Mouse (Mus musculus) ZHBTc4 (cell line): ENCODE measurements around the gene Brd3os.
A peak's percentile ranks its signal among the peaks of the same experiment; 100 is the strongest.

Source experiments
- DNase-seq: peaks from one replicate; pipeline ENCODE4 v3.0.0-alpha.2; 2011; ENCODE audit warnings: low read depth, low spot score

Gene Brd3os

DNA sequence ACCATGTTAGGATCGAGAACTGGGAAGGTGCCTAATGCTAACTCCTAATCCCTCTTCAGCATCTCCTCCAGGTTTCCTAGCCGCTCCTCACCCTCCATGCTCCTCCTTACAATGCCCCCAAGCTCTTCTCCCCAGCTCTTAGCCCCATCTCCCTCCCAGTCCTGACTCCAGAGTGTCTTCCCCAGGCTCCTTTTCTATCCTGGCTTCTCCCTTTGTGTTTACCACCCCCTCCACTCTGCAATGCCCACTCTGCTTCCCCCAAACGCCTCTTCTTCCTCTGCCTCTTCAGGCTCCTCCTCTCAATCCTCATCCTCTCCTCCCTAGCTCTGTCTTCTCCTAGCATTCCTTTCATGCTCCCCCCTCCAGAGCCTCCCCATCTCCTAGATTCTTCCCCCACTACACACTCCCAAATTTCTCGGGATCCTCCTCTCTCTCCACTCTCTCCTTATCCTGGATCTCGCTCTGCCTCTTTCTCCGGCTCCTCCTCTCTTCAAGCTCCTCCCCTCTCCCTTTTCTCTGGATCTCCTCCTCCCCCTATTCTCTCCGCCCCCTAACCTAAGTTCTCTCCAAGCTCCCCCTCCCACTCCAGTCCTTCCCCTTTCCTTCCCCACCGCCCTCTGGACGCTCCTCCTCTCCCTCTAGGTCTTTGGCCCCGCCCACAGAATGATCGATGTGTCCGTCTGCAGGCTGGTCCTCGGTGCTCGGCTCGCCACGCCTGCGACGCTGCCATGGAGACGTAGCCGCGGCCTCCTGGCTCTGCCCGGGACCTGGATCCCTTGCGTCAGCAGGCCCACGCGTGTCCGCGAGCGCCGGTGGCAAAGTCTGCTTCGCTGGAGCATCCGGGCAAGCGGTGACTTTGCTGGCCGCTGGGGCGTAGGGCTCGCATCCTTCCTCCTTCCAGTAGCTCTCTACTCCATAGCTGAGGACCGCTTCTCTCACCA is at the start of gene Brd3os:
TSS of gene Brd3os (plus strand) at position 558 of the 941 bp plus-strand sequence.
- DNase-seq, result peak; percentile 100

DNA sequence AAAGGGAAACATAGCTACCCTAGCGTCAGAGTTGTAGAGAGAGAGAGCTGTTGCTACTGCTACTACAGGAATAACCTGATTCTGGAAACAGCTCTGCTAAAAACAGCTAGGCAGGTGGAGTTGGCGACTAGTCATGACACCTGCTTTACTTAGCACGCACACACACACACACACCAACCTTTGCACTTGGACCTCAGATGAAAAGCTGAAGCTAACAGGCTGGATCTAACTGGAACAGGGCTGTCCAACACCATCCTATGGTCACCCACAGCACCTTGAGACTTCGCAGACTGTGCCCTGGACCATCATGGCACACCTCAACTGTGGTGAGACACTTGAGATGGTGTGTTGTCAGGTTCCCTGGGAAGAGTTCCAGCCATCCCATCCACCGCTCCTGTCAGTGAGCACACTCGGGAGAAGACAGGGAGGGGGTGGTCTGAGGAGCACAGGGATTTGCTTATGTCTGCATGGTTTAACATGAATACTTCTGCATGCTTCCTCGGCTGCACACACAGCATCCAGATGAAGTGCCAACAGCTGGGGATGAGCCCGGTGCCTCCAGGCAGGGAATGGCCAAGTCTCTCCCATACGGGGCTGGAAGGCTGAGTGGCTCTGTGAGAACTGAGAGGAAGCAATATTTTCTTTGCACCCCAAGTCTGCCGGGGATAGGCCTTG is 47.8 kb upstream of the Brd3os start:
- no peak for DNase-seq

DNA sequence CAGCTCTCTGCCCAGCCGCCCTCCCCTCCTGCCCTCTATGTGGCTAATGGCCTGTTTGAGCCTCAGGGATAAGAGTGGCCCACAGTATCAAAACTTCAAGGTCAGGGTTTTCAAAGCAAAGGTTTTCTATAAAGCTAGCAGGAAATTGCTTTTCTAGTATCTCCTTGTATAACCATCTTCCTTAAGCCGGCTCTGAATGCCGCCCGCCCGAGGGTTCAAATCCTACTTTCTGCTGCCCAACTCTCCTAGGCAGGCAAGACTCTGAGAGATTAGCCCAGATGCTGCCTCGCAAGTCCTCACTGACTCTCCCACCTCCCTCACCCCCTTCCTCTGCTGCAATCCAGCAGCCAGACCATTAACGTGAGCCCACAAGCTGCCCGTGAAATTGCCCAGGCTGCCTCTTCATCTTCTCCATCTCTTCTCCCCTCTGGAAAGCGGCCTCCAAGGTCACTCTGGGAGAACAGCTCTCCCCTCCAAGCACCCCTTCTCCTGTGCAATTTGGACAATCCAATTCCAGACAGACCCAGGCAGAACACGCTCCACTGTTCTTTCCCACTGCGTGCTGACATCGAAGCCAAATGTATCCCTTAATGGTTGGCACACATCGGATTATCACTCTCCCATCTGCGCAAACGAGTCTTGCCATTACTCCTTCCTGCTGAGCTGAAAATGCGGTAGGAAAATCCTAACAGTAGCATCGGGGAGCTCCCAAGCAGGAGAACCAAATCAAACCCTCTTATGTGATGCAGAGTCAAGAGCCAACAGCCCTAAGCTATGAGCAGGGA is 45.3 kb upstream of the Brd3os start:
- no peak for DNase-seq

DNA sequence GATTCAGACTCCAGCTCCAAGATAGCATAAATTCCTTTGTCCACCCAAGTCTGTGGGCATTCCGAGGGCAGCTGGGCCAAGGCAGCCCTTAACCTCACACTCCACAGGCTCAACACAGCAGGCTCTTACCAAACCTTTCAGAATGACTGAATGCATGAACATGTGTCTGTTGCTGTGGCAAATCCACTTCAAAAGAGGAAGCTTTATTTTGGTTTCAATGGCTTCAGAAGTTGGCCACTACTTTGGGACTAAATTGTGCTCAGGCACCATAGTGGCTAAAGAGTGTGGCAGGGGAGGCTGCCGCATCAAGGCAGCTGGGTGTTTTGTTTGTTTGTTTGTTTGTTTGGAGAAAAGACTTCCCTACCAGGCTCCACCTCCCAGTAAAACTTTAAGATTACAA is 42.0 kb upstream of the Brd3os start:
- DNase-seq, result no peak

DNA sequence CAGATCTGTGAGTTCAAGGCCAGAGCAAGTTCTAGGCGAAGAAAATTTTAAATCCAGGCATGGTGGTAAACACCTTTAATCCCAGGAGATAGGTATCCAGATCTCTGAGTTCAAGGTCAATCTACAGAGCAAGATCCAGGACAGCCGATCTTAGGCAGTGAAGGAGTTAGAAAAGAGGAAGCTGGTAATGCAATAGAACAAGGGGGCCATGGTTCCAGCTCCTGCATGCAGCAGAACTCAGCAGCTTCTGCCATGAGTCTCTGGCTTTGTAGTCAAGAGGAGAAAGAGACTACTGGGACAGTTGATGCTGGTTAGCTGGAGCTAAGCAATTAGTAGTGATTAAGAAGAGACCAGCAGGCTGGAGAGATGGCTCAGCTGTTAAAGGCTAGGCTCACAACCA is 40.6 kb upstream of the Brd3os start:
- no peak for DNase-seq

DNA sequence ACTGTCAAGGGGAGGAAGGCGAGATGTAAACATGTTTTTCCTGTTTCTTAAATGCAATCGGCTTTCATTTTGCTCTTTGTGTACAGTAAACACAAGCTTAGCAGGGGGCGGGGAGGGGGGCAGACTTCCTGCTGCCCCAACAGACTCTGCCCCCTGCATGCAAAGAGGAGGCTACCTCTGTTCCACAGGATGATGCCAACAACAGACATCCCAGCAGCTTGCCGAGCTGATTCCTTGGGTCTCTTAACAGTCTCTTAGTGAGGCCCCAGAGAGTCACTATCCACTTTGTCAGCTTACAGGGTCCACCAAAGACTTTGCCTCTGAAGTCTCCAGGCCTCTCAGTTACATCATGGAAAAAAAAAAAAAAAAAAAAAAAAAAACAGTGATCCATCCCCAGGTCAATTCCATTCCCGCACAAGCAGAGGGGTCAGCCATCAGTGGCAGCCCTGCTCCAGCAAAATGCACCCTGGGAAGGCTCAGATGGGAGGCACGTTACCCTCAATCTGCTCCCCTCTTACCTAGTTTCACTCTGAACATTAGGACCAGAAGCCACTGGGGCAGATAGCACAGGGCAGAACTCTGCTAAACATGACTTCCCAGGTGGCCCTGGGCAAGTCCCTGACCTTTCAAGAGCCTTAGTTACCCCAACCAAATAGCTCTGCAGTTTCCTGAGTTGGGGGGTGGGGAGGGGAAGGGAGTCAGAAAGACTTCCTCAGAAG is 37.6 kb upstream of the Brd3os start:
- DNase-seq, result no peak

DNA sequence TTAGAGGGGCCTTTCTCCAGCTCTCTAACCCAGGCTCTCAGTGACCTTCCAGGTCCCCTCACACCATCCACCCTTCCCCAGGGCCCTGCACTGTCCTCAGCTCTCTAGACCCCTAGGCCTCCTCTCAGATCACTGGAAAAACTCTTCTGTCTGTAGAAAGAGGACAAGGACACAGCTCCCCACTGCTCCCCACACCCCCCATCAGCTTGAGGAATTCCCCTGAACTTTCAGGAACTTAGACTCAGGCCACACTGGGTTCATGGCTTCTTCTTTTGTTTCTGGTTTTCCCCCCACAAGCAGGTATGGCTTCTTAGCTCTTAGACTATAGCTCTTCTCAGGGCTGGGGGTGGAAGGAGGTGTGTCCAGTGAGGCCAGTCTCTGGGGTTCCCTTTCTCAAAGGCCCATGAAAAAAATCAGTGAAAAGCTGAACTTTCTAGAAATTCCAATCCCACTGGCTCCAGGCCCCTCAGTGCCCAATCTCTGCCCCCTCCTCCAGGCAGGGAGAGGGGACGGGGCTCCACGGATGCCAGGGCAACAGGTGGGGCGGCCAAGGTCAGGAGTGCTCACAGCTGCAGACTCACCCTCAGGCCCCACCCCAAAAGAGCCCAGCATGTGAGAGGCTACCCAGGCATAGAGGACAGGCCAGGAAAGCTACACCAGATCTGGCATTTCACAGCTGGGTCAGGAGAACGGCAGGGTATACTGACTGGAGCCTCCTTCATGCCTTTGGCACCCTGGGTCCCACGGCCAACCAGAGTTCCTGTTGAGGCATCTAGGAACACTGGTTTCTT is 36.8 kb upstream of the Brd3os start:
- no peak for DNase-seq

DNA sequence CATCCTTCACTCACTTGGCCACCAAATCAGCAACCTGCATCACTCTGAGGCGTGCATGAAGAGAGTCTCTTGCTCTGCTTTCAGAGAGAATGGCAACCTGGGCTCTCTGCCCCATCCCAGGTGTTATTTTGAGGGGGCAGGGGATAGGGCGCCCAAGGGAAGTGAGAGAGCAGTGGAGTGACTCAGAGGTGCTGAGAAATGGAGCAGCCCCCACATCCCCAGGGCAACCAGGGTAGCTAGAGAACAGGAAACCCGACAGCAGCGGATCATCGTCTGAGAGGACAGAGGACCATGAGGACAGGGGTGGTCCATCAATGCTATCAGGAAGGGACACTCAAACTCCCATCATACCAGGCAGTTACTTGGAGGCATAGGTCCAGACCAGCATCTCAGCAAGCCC is 35.2 kb upstream of the Brd3os start:
- no peak for DNase-seq

DNA sequence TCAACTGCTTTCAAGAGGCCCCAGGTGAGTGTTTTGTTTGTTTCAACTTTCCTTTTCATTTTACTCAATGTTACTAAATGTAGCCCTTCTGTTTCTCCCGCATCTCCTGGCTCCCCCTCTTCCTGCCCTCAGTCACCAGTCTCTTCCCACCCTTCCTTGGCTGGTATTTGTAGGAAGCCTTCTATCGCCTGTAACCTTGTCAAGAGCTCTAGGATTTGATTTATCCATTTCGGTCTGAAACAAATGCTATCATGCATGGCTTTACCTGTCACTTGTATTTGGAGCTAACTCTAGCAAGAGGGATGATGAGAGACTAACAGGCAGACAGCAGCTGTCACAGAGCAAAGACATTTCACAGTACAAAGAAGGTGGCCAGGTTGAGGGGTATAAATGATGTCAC is 33.9 kb upstream of the Brd3os start:
- DNase-seq, result no peak

DNA sequence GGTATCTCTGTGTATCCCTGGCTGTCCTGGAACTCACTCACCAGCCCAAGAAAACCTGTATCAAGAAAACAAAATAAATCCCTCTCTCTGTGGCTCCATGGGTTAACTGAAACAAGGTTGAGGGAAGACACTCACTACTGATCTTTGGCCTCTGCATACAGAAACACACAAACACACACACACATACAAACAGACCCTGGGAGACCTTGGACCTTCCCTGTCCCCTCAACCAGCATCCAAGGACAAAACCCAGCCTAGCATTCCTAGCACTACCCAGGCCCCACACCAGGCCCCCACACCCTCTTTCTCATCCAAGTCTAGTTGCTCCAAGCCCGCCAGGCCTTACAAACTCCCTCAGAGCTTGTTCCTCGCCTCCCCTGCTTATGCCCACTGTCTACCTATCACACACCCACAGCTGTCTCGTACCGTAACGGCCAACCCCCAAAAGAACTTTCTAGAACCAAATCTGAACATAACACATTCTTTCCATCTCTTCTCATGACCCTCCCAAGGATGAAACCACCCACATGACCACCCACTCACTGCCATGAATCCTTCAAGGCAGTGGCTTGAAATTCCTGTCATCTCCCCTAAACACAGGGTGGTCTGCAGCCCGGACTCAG is 31.5 kb upstream of the Brd3os start:
- no peak for DNase-seq

DNA sequence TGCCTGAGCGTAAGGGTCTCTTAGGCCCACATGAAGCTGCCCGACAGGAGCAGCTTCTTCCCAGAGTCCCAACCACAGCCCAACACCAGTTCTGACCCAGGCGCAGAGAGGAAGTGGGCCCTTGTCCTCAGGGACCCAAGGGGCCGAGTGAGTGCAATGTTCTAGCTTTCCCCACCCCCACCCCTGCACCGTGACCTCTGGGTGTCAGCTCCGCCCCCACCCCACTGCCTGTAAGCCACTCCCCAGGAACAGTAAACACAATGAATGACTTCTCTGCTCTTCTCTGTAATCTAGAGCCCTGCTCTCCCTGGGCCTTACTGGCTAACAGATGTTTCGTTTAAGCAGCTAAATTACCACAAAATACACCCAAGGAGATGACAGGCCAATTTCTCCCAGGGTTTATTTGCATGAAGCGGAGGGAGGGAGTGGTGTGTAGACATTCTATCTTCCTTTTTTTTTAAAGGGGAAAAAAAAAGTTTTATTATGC is 30.4 kb upstream of the Brd3os start:
- peak; percentile 86 for DNase-seq

DNA sequence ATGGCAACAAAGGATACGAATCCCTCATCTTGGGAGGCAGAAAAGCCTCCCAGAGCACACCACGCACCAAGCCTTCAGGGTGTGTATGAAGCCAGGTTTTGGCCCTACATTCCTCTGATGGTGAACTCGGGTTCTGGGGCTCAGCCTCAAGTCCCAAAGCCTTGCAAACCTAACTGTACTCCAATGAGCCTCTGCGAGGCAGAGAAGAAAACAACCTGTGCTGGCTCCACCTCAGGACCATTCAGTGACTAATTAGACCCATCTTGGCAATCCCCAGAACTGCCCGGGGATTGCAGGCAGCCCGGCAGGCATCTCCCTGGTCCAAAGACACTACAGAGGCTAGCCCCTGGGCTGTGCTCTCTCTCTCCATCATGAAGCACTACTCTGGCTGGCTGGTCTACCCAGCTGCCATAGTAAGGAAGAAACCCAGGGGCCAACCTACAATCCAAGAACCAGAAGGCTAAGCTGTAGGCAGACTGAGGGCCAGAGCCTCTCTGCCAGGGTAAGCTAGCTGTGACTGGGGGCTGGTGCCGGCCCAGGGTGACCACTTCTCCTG is 29.8 kb upstream of the Brd3os start:
- DNase-seq, result peak; percentile 30

DNA sequence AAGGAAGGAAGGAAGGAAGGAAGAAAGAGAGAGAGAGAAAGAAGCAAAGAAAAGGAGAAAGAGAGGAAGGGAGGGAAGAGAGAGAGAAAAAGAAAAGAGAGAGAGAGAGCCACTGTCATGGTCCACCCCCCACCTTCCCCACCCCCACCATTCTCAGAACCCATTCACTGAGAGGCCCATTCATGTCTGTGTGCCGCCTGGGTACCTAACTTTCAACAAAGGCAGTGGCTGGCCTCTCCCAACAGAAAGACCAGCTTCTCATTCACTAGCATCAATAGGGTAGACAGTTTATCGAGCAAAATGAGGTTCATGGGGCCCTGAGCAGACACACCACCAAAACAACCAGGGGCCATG is 28.6 kb upstream of the Brd3os start:
- no peak for DNase-seq

DNA sequence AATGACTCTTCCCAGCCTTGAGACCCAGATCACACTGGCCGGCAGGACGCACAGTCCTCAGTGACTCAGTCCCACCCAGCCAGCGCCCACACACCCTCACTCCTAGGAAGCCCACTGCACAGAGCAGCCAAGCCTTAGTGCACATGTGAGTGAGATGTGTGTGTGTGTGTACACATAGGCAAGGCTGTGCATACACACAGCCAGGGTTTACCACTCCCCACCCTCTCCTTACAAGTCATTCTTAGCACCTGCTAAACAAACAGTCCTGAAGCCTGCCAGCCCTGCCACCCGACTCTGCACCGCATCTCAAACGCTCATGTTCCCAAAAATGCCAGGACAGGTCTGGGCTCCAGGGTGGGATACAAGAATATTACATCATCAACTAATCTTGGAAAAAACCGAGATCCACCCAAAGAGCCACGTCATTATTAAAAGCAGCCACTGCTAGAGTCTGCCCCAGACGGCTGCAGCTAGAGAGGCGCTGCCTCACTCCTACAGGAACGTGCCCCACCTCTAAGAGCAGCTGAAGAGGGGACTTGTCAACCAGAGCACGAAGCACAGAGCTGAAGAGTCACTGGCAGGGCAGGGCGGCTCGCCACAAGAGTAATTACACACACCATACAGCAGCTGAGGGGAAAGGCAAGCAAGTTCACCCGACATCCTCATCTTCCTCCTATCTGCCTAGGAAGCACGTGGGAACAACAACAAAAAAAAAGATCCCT is 28.0 kb upstream of the Brd3os start:
- no peak for DNase-seq

DNA sequence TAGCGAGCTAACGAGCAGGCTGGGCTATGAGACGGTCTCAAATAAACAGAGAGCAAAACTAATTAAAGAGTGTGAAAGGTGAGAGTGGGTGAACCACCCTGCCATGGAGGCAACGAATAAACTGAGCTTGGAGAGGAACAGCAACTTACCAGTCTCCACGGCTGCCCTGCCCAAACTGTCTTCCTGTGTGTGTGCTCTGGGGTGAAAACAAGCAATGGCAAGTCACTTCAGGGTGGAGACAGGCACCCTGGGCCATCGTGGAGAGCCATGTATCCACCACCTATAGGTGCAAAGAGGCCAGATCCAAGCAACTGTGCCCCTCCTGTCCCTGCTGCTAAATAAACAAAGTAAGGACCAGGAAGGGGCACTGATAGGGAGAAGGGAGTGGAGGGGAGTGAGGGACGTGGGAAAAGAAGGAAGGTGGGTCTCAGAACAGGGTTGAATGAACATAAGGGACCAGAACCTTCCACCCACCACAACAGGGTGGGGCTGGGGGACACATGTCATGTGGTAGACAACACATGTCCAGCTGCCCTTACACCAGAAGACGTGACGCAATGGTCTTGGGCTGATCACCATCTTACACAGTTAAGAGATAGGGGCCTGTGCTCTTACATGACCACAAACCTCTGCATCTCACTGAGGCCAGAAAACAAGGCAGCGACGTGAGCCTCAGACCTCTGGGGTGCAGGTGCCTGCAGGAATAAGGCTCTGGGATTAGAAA is 26.9 kb upstream of the Brd3os start:
- DNase-seq, result no peak

DNA sequence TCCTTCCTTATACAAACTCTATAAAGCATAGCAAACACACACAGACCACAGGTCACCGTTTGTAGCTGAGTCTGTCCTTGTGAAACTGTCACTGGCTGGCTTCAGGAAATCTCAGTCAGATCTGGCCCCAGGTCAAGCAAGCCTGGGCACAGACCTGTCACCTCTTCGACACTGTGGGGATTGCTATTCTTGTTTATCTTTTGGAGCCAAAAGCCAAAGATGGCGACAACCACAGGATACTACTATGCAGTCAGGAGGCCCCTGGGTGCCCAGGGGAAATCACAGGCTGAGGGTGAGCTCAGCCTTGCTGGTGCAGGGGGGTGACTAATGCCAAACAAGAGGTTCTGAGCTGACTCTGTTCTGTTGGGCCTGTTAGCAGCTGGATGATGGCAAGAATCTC is 25.7 kb upstream of the Brd3os start:
- DNase-seq, result no peak

DNA sequence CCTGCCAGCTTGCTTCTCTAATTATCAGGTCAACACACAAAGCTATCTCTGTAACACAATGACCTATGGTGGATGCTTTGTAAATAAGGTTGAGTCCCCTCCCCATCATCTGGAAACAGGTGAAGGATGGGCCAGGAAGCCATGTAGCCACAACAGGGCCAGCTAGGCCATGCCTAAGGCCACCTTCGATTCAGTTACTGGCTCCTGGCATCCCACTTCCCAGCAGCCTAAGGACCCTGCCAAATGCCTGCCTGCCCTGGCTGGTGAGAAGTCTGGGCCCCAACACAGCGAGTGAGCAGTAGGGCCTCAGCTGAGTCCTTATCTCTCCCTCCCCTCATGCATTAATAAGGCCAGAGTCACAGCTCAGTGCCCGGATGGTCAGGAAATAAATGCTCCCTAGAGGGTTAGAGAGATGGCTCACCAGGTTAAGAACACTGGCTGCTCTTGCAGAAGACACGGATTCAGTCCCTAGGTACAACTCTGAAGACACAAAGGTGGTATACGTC is 24.4 kb upstream of the Brd3os start:
- no peak for DNase-seq

DNA sequence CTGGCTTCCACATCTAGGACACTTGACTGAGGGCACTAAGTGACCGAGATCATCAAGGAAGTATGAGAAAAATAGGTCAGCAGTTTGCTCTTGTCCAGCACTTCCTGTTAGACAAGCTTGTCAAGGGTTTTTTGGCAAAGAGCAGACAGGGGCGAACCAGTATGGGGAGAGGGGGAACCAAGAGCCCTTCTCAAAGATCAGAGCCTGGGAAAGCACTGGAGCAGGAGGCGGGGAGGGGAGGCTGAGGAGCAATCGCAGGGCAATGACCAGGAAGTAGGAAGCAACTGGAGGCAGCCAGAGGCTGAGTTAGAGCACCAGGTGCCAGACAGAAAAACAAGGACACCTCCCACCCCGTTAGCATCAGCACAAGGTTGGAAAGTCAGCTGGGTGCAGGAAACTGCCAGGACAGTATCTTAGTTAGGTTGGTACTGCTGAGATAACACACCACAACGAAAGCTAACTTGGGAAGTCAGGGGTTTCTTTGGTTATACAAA is 23.5 kb upstream of the Brd3os start:
- no peak for DNase-seq
